Mouse (Mus musculus): ENCODE data around the gene Crtc3.

- TF ChIP-seq CTCF (IDR thresholded peaks at IDR 0.05; ENCODE audit: low read depth, low read length) (no peak), POLR2A (IDR thresholded peaks at IDR 0.05; ENCODE audit: extremely low read depth, insufficient read depth, low read length) (no peak)
Measured at GRCm38 (mm10) chr7:80653077-80653476, 35.6 kb downstream of the Crtc3 start.

Measured in liver, adult 2 months (tissue).